Mouse (Mus musculus) MEL (cell line): Measurements from ENCODE around the gene Fam102a. TPM values are rescaled to one million over a fixed set of nuclear protein-coding genes. Genes with fewer than 3 reads are reported as not detected.

Experiments used
- DNase-seq: peaks from one replicate; pipeline ENCODE4 v3.0.0; 2011; ENCODE audit warnings: low read depth, low spot score
- H3K27ac ChIP-seq: 2 replicates; pipeline ENCODE4 v1.5.1; 2012; ENCODE audit warnings: low read depth, mild to moderate bottlenecking, control low read depth, low read length, moderate library complexity; ENCODE audit not compliant: control insufficient read depth
- H3K27me3 ChIP-seq, 2 experiments: fragments of 150-350 bp in 1 of 2; sonication (generic) in 1 of 2; 2 replicates each; pipeline ENCODE4 v1.6.1; 2012; ENCODE audit warnings: low read length in 2 of 2, mild to moderate bottlenecking in 2 of 2, improper control_type of control experiment in 1 of 2, moderate library complexity in 1 of 2; ENCODE audit not compliant: insufficient read depth in 2 of 2, control insufficient read depth in 1 of 2
- H3K36me3 ChIP-seq, 2 experiments: 2 replicates each; pipeline ENCODE4 v1.6.1; 2012 to 2014; ENCODE audit warnings: low read length in 2 of 2, improper control_type of control experiment in 1 of 2, inconsistent platforms in 1 of 2, mild to moderate bottlenecking in 1 of 2; ENCODE audit not compliant: insufficient read depth in 2 of 2, control insufficient read depth in 1 of 2
- H3K4me1 ChIP-seq, 2 experiments: fragments of 150-350 bp in 1 of 2; sonication (generic) in 1 of 2; 2 replicates each; pipeline ENCODE4 v1.6.1; 2012; ENCODE audit warnings: low read length in 2 of 2, improper control_type of control experiment in 1 of 2, mild to moderate bottlenecking in 1 of 2; ENCODE audit not compliant: insufficient read depth in 2 of 2, control insufficient read depth in 1 of 2
- H3K4me3 ChIP-seq, 2 experiments: fragments of 150-350 bp in 1 of 2; sonication (generic) in 1 of 2; 2 replicates each; pipeline ENCODE4 v1.5.1; 2012; ENCODE audit warnings: low read depth in 2 of 2, low read length in 2 of 2, mild to moderate bottlenecking in 2 of 2, moderate library complexity in 2 of 2, control low read depth in 1 of 2, improper control_type of control experiment in 1 of 2; ENCODE audit not compliant: control insufficient read depth in 1 of 2, insufficient read depth in 1 of 2
- H3K79me2 ChIP-seq: 2 replicates; pipeline ENCODE4 v1.6.1; 2012; ENCODE audit warnings: mild to moderate bottlenecking, low read length, moderate library complexity; ENCODE audit not compliant: control insufficient read depth, poor library complexity, insufficient read depth
- H3K9ac ChIP-seq: 2 replicates; pipeline ENCODE4 v1.6.1; 2012; ENCODE audit warnings: low read depth, mild to moderate bottlenecking, control low read depth, low read length, moderate library complexity; ENCODE audit not compliant: control insufficient read depth, poor library complexity, severe bottlenecking
- H3K9me3 ChIP-seq: fragments of 150-350 bp; sonication (generic); replicated peaks from 2 replicates; pipeline ENCODE4 v1.6.1; 2012; ENCODE audit warnings: mild to moderate bottlenecking, low read length, improper control_type of control experiment, moderate library complexity; ENCODE audit not compliant: insufficient read depth
- EP300 ChIP-seq, 2 experiments: IDR thresholded peaks; 2 replicates each; pipeline ENCODE4 v1.6.1; 2011; ENCODE audit warnings: improper control_type of control experiment in 2 of 2, low read length in 2 of 2, low read depth in 1 of 2, mild to moderate bottlenecking in 1 of 2
- ETS1 ChIP-seq: IDR thresholded peaks from 2 replicates; pipeline ENCODE4 v1.6.1; 2012; ENCODE audit warnings: low read depth, mild to moderate bottlenecking, inconsistent platforms, low read length, improper control_type of control experiment, moderate library complexity
- GABPA ChIP-seq: IDR thresholded peaks from 2 replicates; pipeline ENCODE4 v1.6.1; 2012; ENCODE audit warnings: low read depth, mild to moderate bottlenecking, inconsistent platforms, low read length, improper control_type of control experiment, moderate library complexity
- HCFC1 ChIP-seq: IDR thresholded peaks from 2 replicates; pipeline ENCODE4 v1.6.1; 2012; ENCODE audit warnings: low read depth, mild to moderate bottlenecking, inconsistent platforms, low read length, improper control_type of control experiment, moderate library complexity
- KAT2A ChIP-seq: conservative IDR thresholded peaks from 2 replicates; pipeline ENCODE4 v1.6.1; 2012; ENCODE audit warnings: low read depth, low read length, improper control_type of control experiment, inconsistent platforms
- MAX ChIP-seq: IDR thresholded peaks from 2 replicates; pipeline ENCODE4 v1.6.1; 2011; ENCODE audit warnings: low read length, improper control_type of control experiment
- MXI1 ChIP-seq: IDR thresholded peaks from 2 replicates; pipeline ENCODE4 v1.6.1; 2011; ENCODE audit warnings: mild to moderate bottlenecking, low read depth, low read length, improper control_type of control experiment
- MYB ChIP-seq: IDR thresholded peaks from 2 replicates; pipeline ENCODE4 v1.6.1; 2011; ENCODE audit warnings: mild to moderate bottlenecking, low read depth, low read length, improper control_type of control experiment
- MYC ChIP-seq: IDR thresholded peaks from 2 replicates; pipeline ENCODE4 v1.6.1; 2011; ENCODE audit warnings: low read depth, mild to moderate bottlenecking, low read length, improper control_type of control experiment, moderate library complexity
- NELFE ChIP-seq: IDR thresholded peaks from 2 replicates; pipeline ENCODE4 v1.6.1; 2011; ENCODE audit warnings: low read depth, low read length, improper control_type of control experiment
- NRF1 ChIP-seq: IDR thresholded peaks from 2 replicates; pipeline ENCODE4 v1.6.1; 2014; ENCODE audit warnings: low read depth, mild to moderate bottlenecking, inconsistent platforms, low read length, improper control_type of control experiment, moderate library complexity; ENCODE audit not compliant: poor library complexity, insufficient read depth, severe bottlenecking
- POLR2AphosphoS5 ChIP-seq: IDR thresholded peaks from 2 replicates; pipeline ENCODE4 v1.6.1; 2012; ENCODE audit warnings: low read depth, borderline replicate concordance, mild to moderate bottlenecking, inconsistent platforms, low read length, moderate library complexity, mixed read lengths
- SIN3A ChIP-seq: IDR thresholded peaks from 2 replicates; pipeline ENCODE4 v1.6.1; 2012; ENCODE audit warnings: low read length, improper control_type of control experiment, inconsistent platforms
- SMC3 ChIP-seq: IDR thresholded peaks from 2 replicates; pipeline ENCODE4 v1.6.1; 2011; ENCODE audit warnings: low read depth, low read length, improper control_type of control experiment
- TCF12 ChIP-seq: IDR thresholded peaks from 2 replicates; pipeline ENCODE4 v1.6.1; 2014; ENCODE audit warnings: low read depth, mild to moderate bottlenecking, inconsistent platforms, low read length, improper control_type of control experiment, moderate library complexity
- USF2 ChIP-seq, 2 experiments: IDR thresholded peaks; 2 replicates each; pipeline ENCODE4 v1.6.1; 2011 to 2012; ENCODE audit warnings: improper control_type of control experiment in 2 of 2, low read length in 2 of 2, borderline replicate concordance in 1 of 2, inconsistent platforms in 1 of 2, low read depth in 1 of 2, mild to moderate bottlenecking in 1 of 2; ENCODE audit not compliant: insufficient read depth in 1 of 2
- ZMIZ1 ChIP-seq: IDR thresholded peaks from 2 replicates; pipeline ENCODE4 v1.6.1; 2012; ENCODE audit warnings: low read depth, mild to moderate bottlenecking, inconsistent platforms, low read length, improper control_type of control experiment, moderate library complexity
- polyA plus RNA-seq, 2 experiments: library from polyadenylated mRNA; stranded (reverse) in 1 of 2; unstranded in 1 of 2; fragments of >175 nt in 1 of 2; fragments of >200 nt in 1 of 2; gene quantifications; 2 replicates each; pipeline versions ENCODE4 v1.2.1 to v1.2.4; 2012; ENCODE audit warnings: low replicate concordance in 2 of 2, low read depth in 1 of 2; ENCODE audit not compliant: insufficient read length in 2 of 2, insufficient read depth in 1 of 2, missing spikeins in 1 of 2
- total RNA-seq: library from RNA; depleted of rRNA; stranded (reverse); fragments of 300-350 nt; gene quantifications from 2 replicates; pipeline ENCODE4 v1.2.3, GENCODE M21; 2012

Fam102a gene
- total and polyA plus RNA-seq, 3 experiments = 1.8 to 2.4 TPM; not detected in 1

DNA sequence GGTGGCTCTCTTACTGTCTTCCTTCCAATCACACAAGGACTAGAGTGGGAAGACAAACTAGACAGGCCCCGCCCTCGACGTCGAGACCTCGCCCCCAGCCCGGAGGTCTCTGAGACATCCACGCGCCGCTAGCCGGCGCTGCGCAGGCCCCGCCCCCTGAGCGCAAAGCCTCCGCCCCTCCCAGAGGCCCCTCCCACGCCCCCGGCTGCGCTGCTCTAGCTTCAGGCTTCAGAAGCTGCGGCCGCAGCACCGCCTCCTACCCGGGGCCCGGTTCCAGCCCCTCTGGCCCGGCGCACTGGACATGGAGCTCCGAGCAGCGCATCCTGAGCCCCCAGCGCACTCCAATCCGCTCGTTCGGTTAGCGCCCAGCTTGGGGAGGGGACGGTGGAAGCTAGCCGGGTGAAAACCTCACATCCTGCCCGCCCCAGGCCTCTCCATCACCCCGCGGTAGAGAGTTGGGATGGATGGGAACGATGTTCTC, 51.8 kb downstream of the Fam102a start, which contains the start of gene St6galnac4 (continued):
- peak; percentile 72 for TF ChIP-seq NRF1
- TF ChIP-seq EP300 (IDR thresholded peaks at IDR 0.05; ENCODE audit: low read depth in 1 of 2, low read length in 2 of 2) = no peak
- peak; percentile 54; the same call in 1 of the 2 replicates for TF ChIP-seq SIN3A
- no peak for TF ChIP-seq USF2 (IDR thresholded peaks at IDR 0.05; ENCODE audit: borderline replicate concordance in 1 of 2, insufficient read depth in 1 of 2, low read depth in 1 of 2, low read length in 2 of 2)

- peak overlapping the region; percentile 61 for H3K27ac ChIP-seq
- peaks cover 5 to 22% of the 10 kb centered on the region in 2 experiments; a peak in 3 of 4 replicates for H3K4me1 ChIP-seq
- H3K9me3 ChIP-seq = no peaks in the 10 kb centered on the region
- peaks cover 32% of the 10 kb centered on the region for H3K79me2 ChIP-seq
- H3K27me3 ChIP-seq = no peaks in the 10 kb centered on the region
- H3K4me3 ChIP-seq = peak overlapping the region; percentile 91 to 98
- peak overlapping the region; percentile 94 for H3K9ac ChIP-seq
- peak; percentile 84 for DNase-seq
- TF ChIP-seq SMC3 = no peak
- TF ChIP-seq ETS1 = peak; percentile 18; the same call in 1 of the 2 replicates
- TF ChIP-seq ZMIZ1 = no peak
- peak; percentile 93 for TF ChIP-seq MAX
- no peak for TF ChIP-seq MYB
- TF ChIP-seq GABPA = no peak
- TF ChIP-seq SIN3A = 0 out of 2 replicates have a peak, but pooled peaks have one; percentile 69
- no peak for TF ChIP-seq TCF12
- TF ChIP-seq MXI1 = peak; percentile 95
- peak; percentile 98 for TF ChIP-seq MYC
- peak; percentile 45; the same call in 1 of the 2 replicates for TF ChIP-seq HCFC1
- 0 out of 2 replicates have a peak, but pooled peaks have one; percentile 42 for TF ChIP-seq NRF1
- H3K36me3 ChIP-seq = peaks cover 0 to 15% of the 10 kb centered on the region in 2 experiments; a peak in 3 of 4 replicates
Observed at GRCm38 (mm10) chr2:32587731-32588321, 52.7 kb downstream of the Fam102a start.

GRCm38 (mm10) chr2:32589213-32589795, 54.2 kb downstream of the Fam102a start:
- peak overlapping the region; percentile 10 to 91; a peak in 3 of 4 replicates for H3K4me3 ChIP-seq
- TF ChIP-seq NELFE (no peak), MXI1 (no peak), TCF12 (no peak), POLR2AphosphoS5 (no peak), KAT2A (no peak)
- TF ChIP-seq, all 39 proteins: peak for 0
- H3K27ac ChIP-seq = no peak overlapping the region

More at GRCm38 (mm10) chr2:32589213-32589795, 54.2 kb downstream of the Fam102a start:
- Histone ChIP-seq H3K4me1 (peaks cover 5 to 18% of the 10 kb centered on the region in 2 experiments; a peak in 3 of 4 replicates), H3K79me2 (peaks cover 32% of the 10 kb centered on the region), H3K9ac (peak overlapping the region; percentile 21; the same call in 1 of the 2 replicates), H3K36me3 (peaks cover 0 to 12% of the 10 kb centered on the region in 2 experiments; a peak in 3 of 4 replicates), H3K9me3 (no peaks in the 10 kb centered on the region), H3K27me3 (no peaks in the 10 kb centered on the region)
- no peak for DNase-seq
